Mouse (Mus musculus) thymus, adult 2 months (tissue): ENCODE measurements around the gene Mup5.

Source experiments
- CTCF ChIP-seq: fragments of 200-500 bp; IDR thresholded peaks from 2 replicates; pipeline ENCODE4 v1.5.1; 2012; ENCODE audit warnings: mild to moderate bottlenecking, control low read depth, low read length, moderate library complexity, borderline replicate concordance; ENCODE audit not compliant: control insufficient read depth, poor library complexity, insufficient read depth; ENCODE audit errors: extremely low read depth
- POLR2A ChIP-seq: fragments of 200-500 bp; IDR thresholded peaks from 2 replicates; pipeline ENCODE4 v1.6.1; 2012; ENCODE audit warnings: mild to moderate bottlenecking, low read length, control low read depth, moderate library complexity; ENCODE audit not compliant: control insufficient read depth, poor library complexity, insufficient read depth; ENCODE audit errors: extremely low read depth

DNA sequence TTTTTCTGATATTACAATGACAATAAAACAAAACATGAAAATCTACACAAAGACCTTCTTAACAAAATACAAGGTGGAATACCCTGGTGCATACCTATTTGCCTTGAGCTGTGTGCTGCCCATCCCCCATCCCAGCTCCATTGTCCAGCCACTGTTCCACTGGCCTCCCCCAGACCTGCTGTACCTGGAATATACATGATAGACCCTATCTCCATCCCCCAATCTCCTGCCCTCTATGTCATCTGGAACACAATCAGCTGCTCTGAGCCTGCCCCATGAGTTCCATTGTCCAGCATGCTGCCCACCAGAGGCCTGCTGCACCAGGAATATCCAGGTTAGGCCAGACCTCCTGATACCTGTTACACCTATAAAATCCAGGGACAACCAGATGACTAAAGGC is 21.6 kb downstream of the Mup5 start:
- TF ChIP-seq CTCF (no peak), POLR2A (no peak)
